Mouse (Mus musculus) CH12.LX (cell line): ENCODE results near the gene Stk10.
"Not testable (repeated sequence)": the region's sequence is repeated elsewhere in the genome, so short reads cannot be mapped to it uniquely, and the experiment has no call there.

ENCODE experiments used
- CHD1 ChIP-seq: IDR thresholded peaks from 2 replicates; pipeline ENCODE4 v1.6.1; 2012; ENCODE audit warnings: low read depth, low read length, improper control_type of control experiment, inconsistent platforms
- CHD2 ChIP-seq: IDR thresholded peaks from 2 replicates; pipeline ENCODE4 v1.6.1; 2011; ENCODE audit warnings: low read length, improper control_type of control experiment
- CTCF ChIP-seq, 2 experiments: IDR thresholded peaks in 1 of 2; conservative IDR thresholded peaks in 1 of 2; 2 replicates each; pipeline ENCODE4 v1.5.1; 2011 to 2012; ENCODE audit warnings: low read depth in 2 of 2, low read length in 2 of 2, improper control_type of control experiment in 1 of 2, inconsistent platforms in 1 of 2, mild to moderate bottlenecking in 1 of 2, moderate library complexity in 1 of 2
- E2F4 ChIP-seq: IDR thresholded peaks from 2 replicates; pipeline ENCODE4 v1.6.1; 2011; ENCODE audit warnings: low read depth, low read length, improper control_type of control experiment; ENCODE audit not compliant: insufficient replicate concordance
- EP300 ChIP-seq: IDR thresholded peaks from 2 replicates; pipeline ENCODE4 v1.6.1; 2011; ENCODE audit warnings: low read length, improper control_type of control experiment
- GABPA ChIP-seq: IDR thresholded peaks from 2 replicates; pipeline ENCODE4 v1.6.1; 2012; ENCODE audit warnings: low read depth, low read length, improper control_type of control experiment, inconsistent platforms; ENCODE audit not compliant: insufficient replicate concordance
- MAX ChIP-seq: IDR thresholded peaks from 2 replicates; pipeline ENCODE4 v1.6.1; 2011; ENCODE audit warnings: low read length, improper control_type of control experiment
- MEF2A ChIP-seq: IDR thresholded peaks from 2 replicates; pipeline ENCODE4 v1.6.1; 2014; ENCODE audit warnings: low read depth, mild to moderate bottlenecking, inconsistent platforms, low read length, improper control_type of control experiment, borderline replicate concordance
- POLR2A ChIP-seq: IDR thresholded peaks from 2 replicates; pipeline ENCODE4 v1.6.1; 2011; ENCODE audit warnings: low read depth, mild to moderate bottlenecking, improper control_type of control experiment, low read length
- SIN3A ChIP-seq: IDR thresholded peaks from 2 replicates; pipeline ENCODE4 v1.6.1; 2012; ENCODE audit warnings: low read length, improper control_type of control experiment, inconsistent platforms
- SMC3 ChIP-seq: IDR thresholded peaks from 2 replicates; pipeline ENCODE4 v1.6.1; 2011; ENCODE audit warnings: low read depth, low read length, improper control_type of control experiment
- TBP ChIP-seq: conservative IDR thresholded peaks from 2 replicates; pipeline ENCODE4 v1.6.1; 2011; ENCODE audit warnings: low read depth, low read length, improper control_type of control experiment
- ZNF384 ChIP-seq: IDR thresholded peaks from 2 replicates; pipeline ENCODE4 v1.6.1; 2012; ENCODE audit warnings: low read depth, low read length, improper control_type of control experiment, inconsistent platforms

DNA sequence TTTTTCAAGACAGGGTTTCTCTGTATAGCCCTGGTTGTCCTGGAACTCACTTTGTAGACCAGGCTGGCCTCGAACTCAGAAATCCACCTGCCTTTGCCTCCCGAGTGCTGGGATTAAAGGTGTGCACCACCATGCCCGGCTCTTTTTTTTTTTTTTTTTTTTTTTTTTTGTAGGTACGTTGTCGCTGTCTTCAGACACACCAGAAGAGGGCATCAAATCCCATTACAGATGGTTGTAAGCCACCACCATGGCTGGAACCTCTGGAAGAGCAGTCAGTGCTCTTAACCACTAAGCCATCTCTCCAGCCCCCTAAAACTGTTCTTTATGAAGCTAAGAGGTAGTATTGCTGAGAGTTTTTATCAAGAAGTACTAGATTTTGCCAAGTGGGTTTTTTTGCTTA is 18.3 kb upstream of the Stk10 start:
- TF ChIP-seq EP300; SMC3; GABPA; POLR2A; CHD1; E2F4; MAX; TBP; CTCF (conservative IDR thresholded peaks at IDR 0.05 in 1 of 2, IDR thresholded peaks at IDR 0.05 in 1 of 2; ENCODE audit: low read depth in 2 of 2, low read length in 2 of 2); SIN3A; MEF2A; CHD2: not testable (repeated sequence)
- TF ChIP-seq ZNF384, result peak; percentile 71
